Mouse (Mus musculus): Measurements from ENCODE around the gene Amdhd1. TPM values are rescaled to one million over a fixed set of nuclear protein-coding genes. Genes with fewer than 3 reads are reported as not detected.

Gene Amdhd1
- total RNA-seq (2021) = under 1 TPM; 0.54 to 0.61 TPM
- long read RNA-seq, experiment 1 = 0 reads
- long read RNA-seq, experiment 2, partial matches to known transcripts = 0 of 1 reads
- long read RNA-seq, experiment 2, other reads (novel, unspliced or antisense) = 1 of 1 reads

DNA sequence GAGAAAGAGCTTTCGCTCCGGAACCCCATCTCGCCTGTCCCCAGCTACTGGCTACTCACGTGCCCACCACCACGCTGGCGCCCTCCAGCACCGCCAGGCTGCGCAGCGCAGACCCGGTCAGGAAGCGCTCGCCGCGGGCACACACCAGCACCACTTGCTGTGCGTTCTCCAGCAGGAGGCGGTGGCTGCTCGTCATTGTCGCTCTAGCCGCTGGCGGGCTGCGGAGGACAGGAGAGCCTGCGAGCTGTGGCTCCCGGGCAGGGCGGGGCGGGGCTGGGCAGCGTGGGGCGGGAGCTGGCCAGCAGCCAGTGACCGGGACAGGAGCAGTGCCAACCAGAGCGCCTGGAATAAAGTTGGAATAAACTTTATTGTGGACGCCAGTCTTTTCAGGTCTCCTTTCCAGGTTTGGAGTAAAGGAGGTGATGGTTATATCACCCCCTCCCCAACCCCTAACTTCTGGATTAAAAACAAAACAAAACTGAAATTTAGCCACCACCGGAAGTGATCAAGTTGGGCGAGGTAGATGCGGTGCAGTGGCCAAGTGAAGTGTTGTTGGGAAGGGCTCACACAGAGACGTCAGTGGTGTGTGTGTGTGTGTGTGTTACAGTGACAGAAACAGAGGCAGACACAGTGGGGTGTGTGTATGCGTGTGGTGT lies at the start of gene Amdhd1:
Gene Amdhd1, minus strand, starts transcription at position 259 of the 656 bp plus-strand sequence.
- peak; percentile 63 for TF ChIP-seq CTCF (IDR thresholded peaks at IDR 0.05)
- Histone ChIP-seq H3K27ac (no peak within 1 kb of the TSS), H3K4me3 (peak within 1 kb of the TSS; percentile 41)
- DNase-seq (ENCODE audit: extremely low spot score in 1 of 2, low spot score in 2 of 2) = peak; percentile 56 to 59
- intact Hi-C loops (cut with DNase I) = no loop called here

DNA sequence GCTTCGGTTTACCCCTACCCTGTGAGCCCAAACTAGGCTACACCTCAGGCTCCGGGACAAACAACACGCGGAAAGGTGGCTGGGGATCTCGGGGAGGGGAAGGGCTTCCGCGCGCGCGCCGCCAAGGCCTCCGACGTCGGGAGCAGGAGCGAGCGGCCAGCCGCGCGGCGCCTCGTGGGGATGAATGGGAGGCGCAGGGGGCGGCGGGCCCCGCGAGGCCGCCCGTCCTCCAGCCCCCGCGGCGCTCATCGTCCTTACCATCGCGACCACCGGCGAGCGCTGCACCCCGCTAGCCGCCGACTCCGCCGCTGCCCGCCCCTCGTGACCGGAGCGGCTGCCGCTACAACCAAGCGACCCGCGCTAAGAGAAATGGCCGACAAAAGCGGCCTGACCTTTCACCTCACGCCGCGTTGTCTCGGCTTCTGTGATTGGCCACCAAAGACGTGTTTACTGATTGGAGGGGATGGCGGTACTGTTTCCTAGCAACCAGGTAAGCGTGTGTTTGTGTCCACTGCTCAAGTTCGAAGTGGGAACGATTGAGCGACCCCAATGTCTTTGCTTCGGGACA lies 49.5 kb upstream of the Amdhd1 start, which contains the start of gene Snrpf:
Gene Snrpf, minus strand, starts transcription at position 426 of the 568 bp plus-strand sequence.
- TF ChIP-seq CTCF (IDR thresholded peaks at IDR 0.05) = no peak

DNA sequence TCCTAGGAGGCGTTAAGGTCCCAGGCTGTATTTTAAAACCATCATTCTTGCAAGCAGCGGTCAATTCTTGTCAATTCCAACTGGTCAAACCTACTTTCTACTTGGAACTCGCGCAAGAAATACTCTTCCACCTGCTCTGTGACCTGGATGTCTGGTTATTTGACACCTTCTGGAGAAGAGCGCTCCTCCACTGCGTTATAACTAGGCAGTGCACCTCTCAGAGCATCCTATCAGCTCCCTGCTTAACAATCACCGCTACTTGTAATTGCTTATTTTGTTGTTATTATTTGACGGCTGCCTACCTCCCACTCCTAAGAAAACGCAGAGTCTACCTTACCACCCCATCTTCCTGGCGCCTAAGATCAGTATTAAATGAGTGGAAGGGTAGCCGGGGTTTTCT lies 49.0 kb upstream of the Amdhd1 start:
- intact Hi-C loops (cut with DNase I) = no loop called here
- peak overlapping the region; percentile 85; the same call in 1 of the 2 replicates for H3K27ac ChIP-seq
- no peak for DNase-seq (ENCODE audit: extremely low spot score in 1 of 2, low spot score in 2 of 2)
- H3K4me3 ChIP-seq = peak overlapping the region; percentile 78
- TF ChIP-seq CTCF (IDR thresholded peaks at IDR 0.05) = no peak; the same call in 1 of the 2 replicates

More for the DNA sequence above, 49.5 kb upstream of the Amdhd1 start, which contains the start of gene Snrpf:
- DNase-seq (ENCODE audit: extremely low spot score in 1 of 2, low spot score in 2 of 2) = peak; percentile 90 to 96
- intact Hi-C loops (cut with DNase I) = no loop called here
- H3K4me3 ChIP-seq = peak within 1 kb of the TSS; percentile 78
- H3K27ac ChIP-seq = peak within 1 kb of the TSS; percentile 85

DNA sequence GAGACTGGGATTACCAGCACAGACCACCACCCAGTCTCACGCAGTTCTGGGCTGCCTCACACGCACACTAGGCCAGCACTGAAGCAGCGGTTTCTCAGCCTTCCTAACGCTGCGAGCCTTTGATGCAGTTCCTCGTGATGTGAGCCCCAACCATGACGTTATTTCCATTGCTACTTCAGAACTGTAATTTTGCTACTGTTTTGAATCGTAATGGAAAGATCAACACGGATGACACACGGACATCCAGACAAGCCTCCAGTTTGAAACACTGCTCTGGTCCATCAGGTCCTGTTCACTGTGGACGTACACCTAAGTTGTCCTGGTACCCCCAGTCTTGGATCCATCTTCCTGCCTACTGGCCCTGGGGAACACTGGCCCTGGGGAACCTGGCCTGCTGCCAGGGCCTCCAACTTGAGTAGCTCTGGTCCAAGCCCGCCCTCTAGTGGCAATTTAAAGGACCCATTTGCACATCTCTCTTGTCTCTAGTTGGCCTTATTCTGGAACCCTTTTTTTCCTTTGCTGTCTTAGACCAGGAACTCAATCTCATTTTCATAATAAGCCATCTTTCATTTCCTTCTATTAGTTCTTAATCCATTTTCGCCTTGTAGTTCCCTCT lies 37.5 kb upstream of the Amdhd1 start:
- DNase-seq (ENCODE audit: extremely low spot score in 1 of 2, low spot score in 2 of 2) = peak; percentile 76
- Histone ChIP-seq H3K4me3 (no peak overlapping the region), H3K27ac (no peak overlapping the region)
- TF ChIP-seq CTCF (IDR thresholded peaks at IDR 0.05) = peak; percentile 83
- intact Hi-C loops (cut with DNase I) = loop anchor here (2.0 to 10.0 kb wide), 3 partner anchors 91 to 533 kb away; no protein-coding TSS in a partner anchor

DNA sequence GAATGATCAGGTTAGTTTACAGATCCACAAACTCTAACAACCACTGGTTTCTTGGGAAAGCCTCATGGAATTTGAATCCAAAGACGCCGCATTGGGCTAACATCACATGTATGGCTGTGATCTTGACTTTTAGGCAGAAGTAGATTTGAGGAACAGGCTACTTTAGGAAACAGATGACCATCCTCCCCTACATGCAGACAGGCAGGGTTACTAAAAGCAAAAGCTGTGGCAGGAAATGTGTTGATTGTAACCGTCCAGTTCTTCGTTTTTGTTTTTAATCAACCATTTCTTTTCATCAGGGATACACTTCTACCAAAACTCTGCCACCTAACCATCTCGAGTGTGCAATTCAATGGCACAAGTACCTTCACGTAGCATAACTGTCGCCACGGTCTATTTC lies 36.1 kb upstream of the Amdhd1 start:
- no peak for DNase-seq (ENCODE audit: extremely low spot score in 1 of 2, low spot score in 2 of 2)
- no peak for TF ChIP-seq CTCF (IDR thresholded peaks at IDR 0.05)
- intact Hi-C loops (cut with DNase I) = loop anchor here (2.0 to 10.0 kb wide), 3 partner anchors 89 to 531 kb away; no protein-coding TSS in a partner anchor
- Histone ChIP-seq H3K4me3 (no peak overlapping the region), H3K27ac (no peak overlapping the region)

DNA sequence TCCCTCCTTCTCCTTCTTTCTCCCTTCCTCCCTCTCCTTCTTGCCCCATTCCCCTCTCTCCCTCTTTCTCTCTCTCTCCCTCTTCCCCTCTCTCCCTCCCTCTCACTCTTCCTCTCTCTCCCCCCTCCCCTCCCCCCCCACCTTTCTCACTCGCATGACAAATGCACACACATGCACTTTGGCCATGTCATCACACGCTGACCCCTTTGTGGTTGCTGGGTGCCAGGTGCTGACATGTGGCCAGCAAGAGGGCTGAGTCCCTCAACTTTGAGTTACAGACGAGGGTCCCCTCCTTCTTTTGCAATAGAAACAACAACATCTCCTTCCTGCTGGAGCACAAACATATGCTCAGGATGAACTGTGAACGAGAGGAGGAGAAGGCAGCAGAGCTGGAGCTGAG lies 35.1 kb upstream of the Amdhd1 start:
- no peak overlapping the region for H3K27ac ChIP-seq
- H3K4me3 ChIP-seq = no peak overlapping the region
- TF ChIP-seq CTCF (IDR thresholded peaks at IDR 0.05) = no peak
- intact Hi-C loops (cut with DNase I) = loop anchor here (5.0 to 10.0 kb wide), 2 partner anchors 153 to 530 kb away; no protein-coding TSS in a partner anchor
- DNase-seq (ENCODE audit: extremely low spot score in 1 of 2, low spot score in 2 of 2) = no peak

DNA sequence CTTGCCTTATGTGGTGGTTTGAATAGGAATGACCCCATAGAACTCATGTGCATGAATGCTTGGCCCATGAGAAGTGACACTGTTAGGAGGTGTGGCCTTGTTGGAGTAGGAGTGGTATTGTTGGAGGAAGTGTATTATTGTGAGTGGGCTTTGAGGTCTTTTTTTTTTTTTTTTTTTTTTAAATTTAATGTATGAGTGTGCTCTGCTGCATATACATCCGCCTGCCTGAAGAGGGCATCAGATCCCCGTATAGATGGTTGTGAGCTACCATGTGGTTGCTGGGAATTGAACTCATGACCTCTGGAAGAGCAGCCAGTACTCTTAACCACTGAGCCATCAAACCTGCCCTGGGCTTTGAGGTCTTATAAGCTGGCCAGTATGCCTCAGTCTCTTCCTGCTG lies 32.4 kb upstream of the Amdhd1 start:
- intact Hi-C loops (cut with DNase I) = loop anchor here (10.0 kb wide), 1 partner anchor 527 kb away; no protein-coding TSS in a partner anchor
- no peak for DNase-seq (ENCODE audit: extremely low spot score in 1 of 2, low spot score in 2 of 2)
- H3K4me3 ChIP-seq = no peak overlapping the region
- TF ChIP-seq CTCF (IDR thresholded peaks at IDR 0.05) = no peak; the same call in none of the 2 replicates
- H3K27ac ChIP-seq = no peak overlapping the region

DNA sequence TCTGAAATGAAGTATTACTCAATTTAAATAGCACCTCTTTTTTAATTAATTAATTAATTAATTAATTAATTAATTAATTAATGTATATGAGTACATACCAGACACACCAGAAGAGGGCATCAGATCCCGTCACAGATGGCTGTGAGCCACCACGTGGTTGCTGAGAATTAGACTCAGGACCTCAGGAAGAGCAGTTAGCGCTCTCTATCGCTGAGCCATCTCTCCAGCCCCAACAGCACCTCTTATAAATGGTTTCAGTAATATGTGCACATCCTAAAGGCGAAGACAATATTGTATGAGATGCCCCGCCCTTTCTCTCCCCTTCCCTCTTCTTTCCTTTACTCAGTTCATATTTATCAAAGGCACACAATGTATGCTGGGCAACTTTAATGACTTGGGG lies 28.8 kb upstream of the Amdhd1 start:
- no peak for DNase-seq (ENCODE audit: extremely low spot score in 1 of 2, low spot score in 2 of 2)
- TF ChIP-seq CTCF (IDR thresholded peaks at IDR 0.05) = no peak
- intact Hi-C loops (cut with DNase I) = no loop called here
- Histone ChIP-seq H3K27ac (no peak overlapping the region), H3K4me3 (no peak overlapping the region)

DNA sequence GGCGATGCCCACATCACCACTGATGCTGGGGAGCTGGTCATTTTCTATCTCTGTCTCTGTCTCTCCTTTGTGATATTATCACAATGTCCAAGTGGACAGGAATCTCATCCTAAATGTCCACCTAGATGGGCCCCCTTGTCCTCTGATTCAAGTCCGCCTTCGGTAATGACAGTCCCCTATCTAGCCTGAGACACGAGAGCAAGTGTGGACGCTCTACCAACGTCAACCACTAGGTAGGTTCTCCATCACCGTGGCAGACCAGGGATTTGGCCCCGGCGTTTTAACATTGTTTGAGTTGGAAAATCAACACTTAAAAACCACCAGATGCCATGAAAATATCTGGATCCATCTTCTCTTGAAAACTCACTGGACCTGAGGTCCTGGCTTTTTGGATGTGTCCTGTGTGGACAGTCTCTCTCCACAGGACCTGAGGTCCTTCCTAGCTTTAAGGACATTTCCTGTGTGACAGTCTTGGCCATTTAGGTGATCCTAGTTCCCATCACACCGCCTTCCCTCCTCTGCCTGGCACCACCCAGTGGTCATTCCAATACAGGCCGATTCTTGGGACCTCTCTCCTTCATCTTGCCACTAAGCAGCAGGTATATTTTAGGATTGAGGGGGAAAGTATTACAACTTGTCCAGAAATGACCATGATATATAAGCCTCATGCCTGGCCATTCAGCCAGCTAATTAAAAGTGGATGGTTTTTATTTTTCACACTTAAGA lies 28.2 kb upstream of the Amdhd1 start:
- DNase-seq (ENCODE audit: extremely low spot score in 1 of 2, low spot score in 2 of 2) = no peak
- H3K27ac ChIP-seq = no peak overlapping the region
- no peak overlapping the region for H3K4me3 ChIP-seq
- TF ChIP-seq CTCF (IDR thresholded peaks at IDR 0.05) = no peak
- intact Hi-C loops (cut with DNase I) = no loop called here

DNA sequence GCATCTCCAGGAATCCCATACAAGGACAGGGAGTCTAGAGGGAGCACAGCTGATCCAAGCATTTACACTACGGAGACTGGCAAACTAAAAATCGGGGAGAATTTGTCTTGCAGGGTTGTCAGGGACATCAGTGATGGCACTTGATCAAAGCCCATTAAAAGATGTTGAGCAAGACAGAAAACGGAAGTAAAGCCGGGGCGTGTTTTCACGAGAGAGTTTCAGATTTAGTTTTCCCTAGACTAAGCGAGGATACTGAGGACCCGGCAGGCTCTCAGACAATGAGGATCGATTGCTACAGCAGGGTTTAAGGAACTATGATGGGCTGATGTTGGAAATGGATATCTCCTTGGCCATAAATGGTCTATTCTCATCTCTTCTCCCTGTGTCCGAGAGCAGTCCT lies 27.2 kb upstream of the Amdhd1 start:
- no peak for DNase-seq (ENCODE audit: extremely low spot score in 1 of 2, low spot score in 2 of 2)
- H3K4me3 ChIP-seq = no peak overlapping the region
- H3K27ac ChIP-seq = no peak overlapping the region
- no peak for TF ChIP-seq CTCF (IDR thresholded peaks at IDR 0.05)
- intact Hi-C loops (cut with DNase I) = no loop called here

DNA sequence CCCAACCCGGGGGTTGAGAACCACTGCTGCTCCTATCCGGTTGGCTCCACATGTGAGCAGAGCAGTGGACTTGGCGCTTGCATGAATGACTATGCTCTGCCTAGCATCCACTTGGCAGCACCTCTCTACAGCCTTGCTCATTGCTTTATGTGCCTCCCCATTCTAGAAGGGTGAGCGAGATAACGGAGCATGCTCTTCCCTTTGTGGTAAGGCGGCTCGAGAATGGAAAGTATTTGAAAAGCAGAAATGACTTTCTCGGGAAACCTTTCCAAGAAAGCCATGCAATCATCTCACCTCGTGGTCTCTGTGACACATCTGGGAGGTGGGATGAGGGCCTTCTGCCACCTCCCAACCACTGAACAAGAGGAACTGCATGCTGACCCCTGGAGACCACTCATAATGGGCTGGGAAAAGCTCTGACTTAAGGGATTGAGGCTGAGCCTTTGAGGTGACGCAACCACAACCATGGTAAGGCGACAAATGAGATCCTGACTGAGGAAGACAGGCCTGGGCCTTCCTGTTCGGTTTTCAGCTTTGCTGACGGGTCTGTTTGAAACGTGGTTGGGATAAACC lies 24.8 kb upstream of the Amdhd1 start:
- H3K27ac ChIP-seq = no peak overlapping the region
- DNase-seq (ENCODE audit: extremely low spot score in 1 of 2, low spot score in 2 of 2) = no peak
- no peak for TF ChIP-seq CTCF (IDR thresholded peaks at IDR 0.05)
- intact Hi-C loops (cut with DNase I) = no loop called here
- H3K4me3 ChIP-seq = no peak overlapping the region
